Mouse (Mus musculus): ENCODE measurements around the gene Pigl. TPM values are rescaled to one million over a fixed set of nuclear protein-coding genes. Genes with fewer than 3 reads are reported as not detected.

Pigl gene
- polyA plus RNA-seq, 2 experiments = 3.5 to 4.1 TPM

DNA sequence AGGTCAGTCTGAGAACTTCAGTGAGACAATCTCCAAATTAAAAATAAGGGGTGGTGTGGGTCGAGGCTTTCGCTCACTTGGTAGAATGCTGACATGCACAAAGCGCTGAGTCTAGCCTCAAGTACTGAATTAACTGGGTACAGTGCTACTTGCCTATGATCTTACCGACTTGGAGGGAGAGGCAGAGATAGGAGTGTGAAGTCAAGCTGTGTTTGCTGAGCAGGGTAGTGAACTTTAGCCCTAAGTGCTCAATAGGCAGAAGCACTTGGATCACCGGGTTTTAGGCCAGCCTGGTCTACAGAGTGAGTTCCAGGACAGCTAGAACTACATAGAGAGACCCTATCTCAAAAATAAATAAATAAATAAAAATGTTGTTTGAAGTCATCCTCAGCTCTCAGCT lies 98.9 kb downstream of the Pigl start:
- DNase-seq (ENCODE audit: low read depth in 3 of 3, low spot score in 3 of 3) (no peak), ATAC-seq (ENCODE audit: insufficient read depth) (no peak)
- 57% methylated on average over 5 of the region's 5 CpGs for WGBS (ENCODE audit: insufficient replicate concordance)
- Histone ChIP-seq H3K4me3 (ENCODE audit: insufficient read depth in 1 of 2, low read depth in 2 of 2, low read length in 2 of 2) (no peak overlapping the region), H3K9me3 (ENCODE audit: control insufficient read depth, low read length) (no peaks in the 10 kb centered on the region), H3K27ac (no peak overlapping the region), H3K36me3 (replicated peaks; ENCODE audit: control insufficient read depth, insufficient read depth, low read depth) (peaks cover 26% of the 10 kb centered on the region), H3K27me3 (ENCODE audit: control insufficient read depth, insufficient read depth, low read length) (no peaks in the 10 kb centered on the region; the same call in 1 of the 2 replicates), H3K9ac (replicated peaks) (no peak overlapping the region), H3K4me1 (replicated peaks; ENCODE audit: control insufficient read depth in 2 of 2, insufficient read depth in 2 of 2, low read length in 1 of 2) (peaks cover 8 to 10% of the 10 kb centered on the region in 2 experiments; a peak in 3 of 4 replicates), H3K4me2 (ENCODE audit: low read depth) (no peak overlapping the region)
- TF ChIP-seq EP300 (IDR thresholded peaks at IDR 0.05; ENCODE audit: low read depth) (no peak), CTCF (IDR thresholded peaks at IDR 0.05; ENCODE audit: low read depth) (no peak)

DNA sequence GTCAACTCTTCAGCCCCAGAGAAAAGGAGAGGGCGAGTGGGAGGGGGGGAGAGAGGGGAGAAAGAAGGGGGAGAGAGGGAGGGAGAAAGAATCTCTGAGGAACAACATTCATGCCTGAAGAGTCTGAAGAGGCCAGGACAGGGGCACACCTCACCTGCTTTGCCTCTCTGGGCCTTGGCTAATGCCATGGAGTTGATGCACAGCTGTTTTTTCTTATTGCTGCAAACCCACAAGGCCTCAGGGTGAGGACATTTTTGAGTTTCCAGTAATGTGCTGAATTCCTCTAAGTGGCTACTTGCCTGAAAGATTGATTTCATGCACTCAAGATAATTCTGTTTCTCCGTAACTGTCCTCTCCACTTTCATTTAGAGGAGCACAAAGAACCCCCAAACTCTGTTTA lies 99.9 kb downstream of the Pigl start:
- TF ChIP-seq CTCF (IDR thresholded peaks at IDR 0.05; ENCODE audit: low read depth) (no peak), EP300 (IDR thresholded peaks at IDR 0.05; ENCODE audit: low read depth) (no peak)
- WGBS (ENCODE audit: insufficient replicate concordance) = 72% methylated on average over 2 of the region's 2 CpGs
- no peak overlapping the region for H3K9ac ChIP-seq (replicated peaks)
- H3K4me2 ChIP-seq (ENCODE audit: low read depth) = no peak overlapping the region
- H3K27me3 ChIP-seq (ENCODE audit: control insufficient read depth, insufficient read depth, low read length) = no peaks in the 10 kb centered on the region; the same call in 1 of the 2 replicates
- DNase-seq (ENCODE audit: low read depth in 3 of 3, low spot score in 3 of 3) = no peak
- ATAC-seq (ENCODE audit: insufficient read depth) = no peak
- H3K36me3 ChIP-seq (replicated peaks; ENCODE audit: control insufficient read depth, insufficient read depth, low read depth) = peaks cover 24% of the 10 kb centered on the region
- H3K9me3 ChIP-seq (ENCODE audit: control insufficient read depth, low read length) = no peaks in the 10 kb centered on the region
- no peak overlapping the region for H3K4me3 ChIP-seq (ENCODE audit: insufficient read depth in 1 of 2, low read depth in 2 of 2, low read length in 2 of 2)
- H3K4me1 ChIP-seq (replicated peaks; ENCODE audit: control insufficient read depth in 2 of 2, insufficient read depth in 2 of 2, low read length in 1 of 2) = peaks cover 8 to 10% of the 10 kb centered on the region in 2 experiments; a peak in 3 of 4 replicates
- no peak overlapping the region for H3K27ac ChIP-seq

DNA sequence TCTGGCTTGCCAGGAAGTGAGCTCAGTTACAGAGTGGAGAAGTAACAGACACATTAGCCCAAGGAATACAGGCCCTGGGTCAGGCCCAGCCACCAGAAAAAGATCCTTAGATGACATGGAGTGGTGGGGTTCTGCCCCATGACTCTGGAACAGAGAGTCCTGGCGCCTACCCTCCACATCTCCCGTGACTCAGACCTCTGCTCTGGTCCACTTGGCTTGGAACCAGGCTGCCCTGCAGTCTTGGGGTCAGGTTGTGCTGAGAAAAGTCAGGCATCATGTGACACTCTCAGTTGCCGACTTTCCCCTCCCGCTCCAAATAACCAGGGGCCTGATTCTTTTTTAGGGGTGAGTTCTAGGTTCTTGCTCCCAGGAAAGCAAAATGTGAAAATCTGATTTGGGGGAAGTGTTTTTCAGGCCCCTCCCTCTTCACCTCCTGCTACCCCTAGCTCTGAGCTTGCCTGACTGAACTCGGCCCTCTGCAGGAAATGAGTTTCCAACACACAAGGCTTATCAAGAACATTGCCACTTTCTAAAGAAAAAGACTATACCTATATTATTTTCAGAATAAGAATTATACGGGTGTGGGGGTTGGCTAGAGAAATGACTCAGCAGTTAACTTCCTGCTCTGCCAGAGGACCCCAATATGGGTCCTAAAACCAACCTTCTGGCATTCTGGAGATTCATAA lies 100.8 kb downstream of the Pigl start:
- no peak for DNase-seq (ENCODE audit: low read depth in 3 of 3, low spot score in 3 of 3)
- ATAC-seq (ENCODE audit: insufficient read depth) = no peak
- H3K27ac ChIP-seq = no peak overlapping the region

DNA sequence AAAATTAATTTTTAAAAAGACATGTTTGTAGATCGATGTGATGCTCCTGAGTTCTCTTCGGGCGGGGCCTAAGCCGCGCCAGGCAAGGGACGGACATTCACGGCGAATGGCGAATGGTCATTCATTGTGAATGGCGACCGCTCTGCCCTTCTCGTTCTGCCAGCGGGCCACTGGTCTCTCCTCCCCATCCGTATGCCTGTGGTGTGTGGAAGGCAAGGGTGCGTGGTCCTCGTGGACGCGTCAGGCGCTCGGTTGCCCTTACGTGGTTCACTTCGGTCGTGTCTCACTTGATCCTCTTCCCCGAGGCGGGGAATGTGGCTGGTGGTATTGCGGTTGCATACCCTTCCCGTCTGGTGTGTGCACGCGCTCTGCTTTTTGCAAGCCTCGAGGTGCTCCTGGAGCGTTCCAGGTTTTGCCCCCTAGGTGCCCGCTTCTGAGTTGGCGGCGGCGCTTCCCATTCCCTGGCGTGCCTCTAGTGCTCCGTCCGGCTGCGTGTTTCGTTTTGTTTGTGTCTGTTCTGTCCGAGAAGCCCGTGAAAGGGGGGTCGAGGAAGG lies 102.3 kb downstream of the Pigl start:
- H3K9me3 ChIP-seq (ENCODE audit: control insufficient read depth, low read length) = no peaks in the 10 kb centered on the region
- no peaks in the 10 kb centered on the region; the same call in 1 of the 2 replicates for H3K27me3 ChIP-seq (ENCODE audit: control insufficient read depth, insufficient read depth, low read length)
- WGBS (ENCODE audit: insufficient replicate concordance) = 33% methylated on average over 43 of the region's 43 CpGs
- H3K4me2 ChIP-seq (ENCODE audit: low read depth) = peak overlapping the region; percentile 72
- TF ChIP-seq CTCF (IDR thresholded peaks at IDR 0.05; ENCODE audit: low read depth) (no peak), EP300 (IDR thresholded peaks at IDR 0.05; ENCODE audit: low read depth) (no peak)
- no peak overlapping the region for H3K27ac ChIP-seq
- H3K4me1 ChIP-seq (replicated peaks; ENCODE audit: control insufficient read depth in 2 of 2, insufficient read depth in 2 of 2, low read length in 1 of 2) = no peaks in the 10 kb centered on the region; a peak in 1 of 4 replicates
- peak overlapping the region; percentile 40; the same call in 1 of the 2 replicates for H3K9ac ChIP-seq (replicated peaks)
- ATAC-seq (ENCODE audit: insufficient read depth) (no peak), DNase-seq (ENCODE audit: low read depth in 3 of 3, low spot score in 3 of 3) (no peak)
- peak overlapping the region; percentile 49 to 57 for H3K4me3 ChIP-seq (ENCODE audit: insufficient read depth in 1 of 2, low read depth in 2 of 2, low read length in 2 of 2)
- no peaks in the 10 kb centered on the region; the same call in 1 of the 2 replicates for H3K36me3 ChIP-seq (replicated peaks; ENCODE audit: control insufficient read depth, insufficient read depth, low read depth)

More for the DNA sequence above, 100.8 kb downstream of the Pigl start:
- Histone ChIP-seq H3K4me3 (ENCODE audit: insufficient read depth in 1 of 2, low read depth in 2 of 2, low read length in 2 of 2) (no peak overlapping the region), H3K27me3 (ENCODE audit: control insufficient read depth, insufficient read depth, low read length) (no peaks in the 10 kb centered on the region; the same call in 1 of the 2 replicates), H3K4me1 (replicated peaks; ENCODE audit: control insufficient read depth in 2 of 2, insufficient read depth in 2 of 2, low read length in 1 of 2) (peaks cover 3 to 5% of the 10 kb centered on the region in 2 experiments; a peak in 3 of 4 replicates), H3K9ac (replicated peaks) (no peak overlapping the region), H3K9me3 (ENCODE audit: control insufficient read depth, low read length) (no peaks in the 10 kb centered on the region), H3K4me2 (ENCODE audit: low read depth) (no peak overlapping the region), H3K36me3 (replicated peaks; ENCODE audit: control insufficient read depth, insufficient read depth, low read depth) (peaks cover 14% of the 10 kb centered on the region)
- WGBS (ENCODE audit: insufficient replicate concordance) = 40% methylated on average over 6 of the region's 6 CpGs
- no peak for TF ChIP-seq EP300 (IDR thresholded peaks at IDR 0.05; ENCODE audit: low read depth)
- TF ChIP-seq CTCF (IDR thresholded peaks at IDR 0.05; ENCODE audit: low read depth) = no peak

DNA sequence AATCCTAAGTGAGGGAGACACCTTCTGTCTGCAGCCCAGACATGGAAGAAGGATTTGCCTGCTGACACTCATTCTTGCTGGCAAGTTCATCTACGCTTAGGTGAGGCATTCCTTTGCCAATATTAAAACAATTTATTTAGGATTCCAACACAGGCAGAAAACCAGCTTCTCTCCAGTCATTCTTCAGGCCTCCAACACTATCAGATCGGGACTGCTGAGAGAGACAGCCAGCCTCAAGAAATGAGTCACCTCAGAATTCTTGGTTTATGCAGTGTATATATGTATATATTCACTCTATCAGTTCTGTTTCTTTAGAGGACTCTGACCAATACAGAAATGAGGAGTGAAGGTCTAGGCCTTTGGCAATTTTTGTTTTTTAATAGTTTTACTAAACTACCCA lies 105.3 kb downstream of the Pigl start:
- H3K27me3 ChIP-seq (ENCODE audit: control insufficient read depth, insufficient read depth, low read length) = no peaks in the 10 kb centered on the region; the same call in 1 of the 2 replicates
- TF ChIP-seq CTCF (IDR thresholded peaks at IDR 0.05; ENCODE audit: low read depth) = no peak
- H3K36me3 ChIP-seq (replicated peaks; ENCODE audit: control insufficient read depth, insufficient read depth, low read depth) = no peaks in the 10 kb centered on the region
- H3K4me1 ChIP-seq (replicated peaks; ENCODE audit: control insufficient read depth in 2 of 2, insufficient read depth in 2 of 2, low read length in 1 of 2) = no peaks in the 10 kb centered on the region; a peak in 1 of 4 replicates
- no peak overlapping the region for H3K4me2 ChIP-seq (ENCODE audit: low read depth)
- ATAC-seq (ENCODE audit: insufficient read depth) (no peak), DNase-seq (ENCODE audit: low read depth in 3 of 3, low spot score in 3 of 3) (no peak)
- no peak overlapping the region for H3K9ac ChIP-seq (replicated peaks)
- 64% methylated on average over 2 of the region's 2 CpGs for WGBS (ENCODE audit: insufficient replicate concordance)
- no peak overlapping the region for H3K27ac ChIP-seq
- H3K9me3 ChIP-seq (ENCODE audit: control insufficient read depth, low read length) = no peaks in the 10 kb centered on the region
- no peak overlapping the region for H3K4me3 ChIP-seq (ENCODE audit: insufficient read depth in 1 of 2, low read depth in 2 of 2, low read length in 2 of 2)

Other genes with a start within 250 kb of the Pigl start
- gene Adora2b, start 209.5 kb upstream of the Pigl start, polyA plus RNA-seq (2012; rRNA removed) = 0.31 and 0.42 TPM in 2 replicates
- gene Adora2b, start 209.5 kb upstream of the Pigl start, polyA plus RNA-seq (2014; fragmentation: Nextera tagmentation; extraction: Ambion mirVana) = 0.29 and 1.2 TPM in 2 replicates
- gene Zswim7, start 177.1 kb upstream of the Pigl start, polyA plus RNA-seq (2012; rRNA removed) = 7.3 and 7.9 TPM in 2 replicates
- gene Zswim7, start 177.1 kb upstream of the Pigl start, polyA plus RNA-seq (2014; fragmentation: Nextera tagmentation; extraction: Ambion mirVana) = 10.7 and 11.4 TPM in 2 replicates
- 1.1 and 1.8 TPM in 2 replicates for gene Ttc19, start 177.0 kb upstream of the Pigl start, polyA plus RNA-seq (2012; rRNA removed)
- gene Ttc19, start 177.0 kb upstream of the Pigl start, polyA plus RNA-seq (2014; fragmentation: Nextera tagmentation; extraction: Ambion mirVana) = 1.7 and 1.8 TPM in 2 replicates
- gene Ncor1, start 81 bp downstream of the Pigl start, polyA plus RNA-seq (2012; rRNA removed) = 35.4 and 37.1 TPM in 2 replicates
- gene Ncor1, start 81 bp downstream of the Pigl start, polyA plus RNA-seq (2014; fragmentation: Nextera tagmentation; extraction: Ambion mirVana) = 54.3 and 65.3 TPM in 2 replicates
- gene Cenpv, start 80.8 kb downstream of the Pigl start, polyA plus RNA-seq (2012; rRNA removed) = 23.4 and 26.6 TPM in 2 replicates
- 21.8 and 22.3 TPM in 2 replicates for gene Cenpv, start 80.8 kb downstream of the Pigl start, polyA plus RNA-seq (2014; fragmentation: Nextera tagmentation; extraction: Ambion mirVana)
- 1,013 and 1,031 TPM in 2 replicates for gene Ubb, start 92.7 kb downstream of the Pigl start, polyA plus RNA-seq (2012; rRNA removed)
- 1,383 and 1,393 TPM in 2 replicates for gene Ubb, start 92.7 kb downstream of the Pigl start, polyA plus RNA-seq (2014; fragmentation: Nextera tagmentation; extraction: Ambion mirVana)
- gene Trpv2, start 116.0 kb downstream of the Pigl start, polyA plus RNA-seq (2012; rRNA removed) = 3.5 and 4.2 TPM in 2 replicates
- 4.6 and 4.8 TPM in 2 replicates for gene Trpv2, start 116.0 kb downstream of the Pigl start, polyA plus RNA-seq (2014; fragmentation: Nextera tagmentation; extraction: Ambion mirVana)
- 0.93 and 1.1 TPM in 2 replicates for gene Lrrc75a, start 190.1 kb downstream of the Pigl start, polyA plus RNA-seq (2012; rRNA removed)
- 0.99 and 1.3 TPM in 2 replicates for gene Lrrc75a, start 190.1 kb downstream of the Pigl start, polyA plus RNA-seq (2014; fragmentation: Nextera tagmentation; extraction: Ambion mirVana)
- gene Mmgt2, start 190.2 kb downstream of the Pigl start, polyA plus RNA-seq (2012; rRNA removed) = 8.1 and 8.9 TPM in 2 replicates
- gene Mmgt2, start 190.2 kb downstream of the Pigl start, polyA plus RNA-seq (2014; fragmentation: Nextera tagmentation; extraction: Ambion mirVana) = 8.8 and 8.9 TPM in 2 replicates

Measured in liver, embryonic 14.5 days (tissue).